Comparison of ENCODE assay signal across 30 mouse cellular contexts in the genomic region with DNA sequence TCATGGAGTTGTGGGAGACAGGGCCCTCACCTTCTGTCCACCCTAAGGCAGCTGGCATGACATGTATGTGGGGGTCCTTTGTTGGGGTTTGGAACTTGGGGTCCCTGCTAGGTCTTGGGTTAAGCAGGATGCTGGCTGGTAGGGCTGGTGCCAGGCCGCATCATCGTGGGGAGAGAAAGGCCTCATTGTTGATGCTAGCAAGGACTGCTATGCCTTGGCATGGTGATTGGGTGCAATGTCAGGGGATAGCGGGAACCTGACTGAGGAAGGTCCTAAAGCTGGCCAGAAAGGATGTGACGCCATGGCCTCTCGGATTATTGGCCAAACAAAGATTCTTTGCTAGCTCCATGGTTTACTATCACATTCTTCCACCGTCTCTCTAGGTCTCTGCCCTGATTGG. TPM values are rescaled to one million over a fixed set of nuclear protein-coding genes. Genes with fewer than 3 reads are reported as not detected.
"Had no signal": no experiment of that assay in that cellular context is flagged by ENCODE, and none has a peak within 500 bp of the region (broad histone marks: within the 10 kb centered on the region; RNA-seq: fewer than 3 reads in every experiment).

No protein-coding gene starts in this region.

- H3K27ac ChIP-seq: heart, adult 2 months; heart, embryonic 13.5 days; heart, embryonic 15.5 days; hindbrain, embryonic 13.5 days; hindbrain, embryonic 15.5 days; hindbrain, postnatal 0 days; limb, embryonic 13.5 days; limb, embryonic 15.5 days; liver, embryonic 12.5 days; liver, embryonic 14.5 days had no signal

- H3K27me3 ChIP-seq: heart, embryonic 13.5 days; heart, embryonic 15.5 days had no signal

- DNase-seq: heart, adult 11 months; kidney, adult 11 months; kidney, adult 8-10 months; kidney, postnatal 10 days; kidney, postnatal 25 days; kidney, postnatal 4 days had no signal

- H3K4me3 ChIP-seq: heart, adult 2 months; heart, embryonic 13.5 days; heart, embryonic 15.5 days; hindbrain, embryonic 13.5 days; hindbrain, embryonic 15.5 days; limb, embryonic 13.5 days; limb, embryonic 15.5 days; liver, embryonic 12.5 days had no signal

- H3K36me3 ChIP-seq: hindbrain, embryonic 15.5 days had no signal

- H3K4me2 ChIP-seq: heart, embryonic 11.5 days; heart, embryonic 13.5 days; heart, embryonic 15.5 days; hindbrain, embryonic 13.5 days; hindbrain, embryonic 15.5 days; limb, embryonic 13.5 days; limb, embryonic 15.5 days; liver, embryonic 12.5 days had no signal

RNA-seq across cellular contexts. Expression of a gene that starts 6.7 kb away (rescaled TPM):
- total RNA-seq: hematopoietic stem cell, adult 5-6 weeks had no signal

RNA-seq across cellular contexts. Expression of a gene that starts 31.4 kb away (rescaled TPM):
- total RNA-seq: gastrocnemius, postnatal 14 days; gastrocnemius, postnatal 36 days; heart, adult 2 months; heart, postnatal 14 days; heart, postnatal 36 days; hindbrain, postnatal 0 days; liver, adult 2 months had no signal
- polyA plus RNA-seq: gonadal fat pad, adult 2 months; heart, adult 2 months; heart, embryonic 11.5 days; heart, embryonic 13.5 days; heart, embryonic 15.5 days; heart, postnatal 0 days; hindbrain, embryonic 11.5 days; hindbrain, postnatal 0 days; intestine, embryonic 16.5 days; kidney, embryonic 14.5 days; limb, embryonic 11.5 days; limb, embryonic 13.5 days; limb, embryonic 15.5 days; liver, adult 2 months; liver, embryonic 12.5 days; liver, embryonic 14.5 days had no signal

RNA-seq across cellular contexts. Expression of a gene that starts 51.5 kb away (rescaled TPM):
- total RNA-seq: heart, adult 2 months; heart, postnatal 14 days; hematopoietic stem cell, adult 5-6 weeks; layer of hippocampus, adult 18-20 months had no signal
- polyA plus RNA-seq: heart, adult 2 months had no signal
